Mouse (Mus musculus) cerebellum, postnatal 4 days (tissue): Measurements from ENCODE around the gene Gm11027.
A peak's percentile ranks its signal among the peaks of the same experiment; 100 is the strongest.
"Not testable (repeated sequence)": the region's sequence is repeated elsewhere in the genome, so short reads cannot be mapped to it uniquely, and the experiment has no call there.

Experiments
- DNase-seq, 2 experiments: peaks; one replicate each; pipeline ENCODE4 v3.0.0; 2022; ENCODE audit warnings: low spot score in 2 of 2, mixed read lengths in 1 of 2

Gene Gm11027

GRCm38 (mm10) chr12:116275086-116275485 lies at the start of gene Gm11027:
TSS of gene Gm11027 (plus strand) at chr12:116275386.
- DNase-seq, result not testable (repeated sequence)

DNA sequence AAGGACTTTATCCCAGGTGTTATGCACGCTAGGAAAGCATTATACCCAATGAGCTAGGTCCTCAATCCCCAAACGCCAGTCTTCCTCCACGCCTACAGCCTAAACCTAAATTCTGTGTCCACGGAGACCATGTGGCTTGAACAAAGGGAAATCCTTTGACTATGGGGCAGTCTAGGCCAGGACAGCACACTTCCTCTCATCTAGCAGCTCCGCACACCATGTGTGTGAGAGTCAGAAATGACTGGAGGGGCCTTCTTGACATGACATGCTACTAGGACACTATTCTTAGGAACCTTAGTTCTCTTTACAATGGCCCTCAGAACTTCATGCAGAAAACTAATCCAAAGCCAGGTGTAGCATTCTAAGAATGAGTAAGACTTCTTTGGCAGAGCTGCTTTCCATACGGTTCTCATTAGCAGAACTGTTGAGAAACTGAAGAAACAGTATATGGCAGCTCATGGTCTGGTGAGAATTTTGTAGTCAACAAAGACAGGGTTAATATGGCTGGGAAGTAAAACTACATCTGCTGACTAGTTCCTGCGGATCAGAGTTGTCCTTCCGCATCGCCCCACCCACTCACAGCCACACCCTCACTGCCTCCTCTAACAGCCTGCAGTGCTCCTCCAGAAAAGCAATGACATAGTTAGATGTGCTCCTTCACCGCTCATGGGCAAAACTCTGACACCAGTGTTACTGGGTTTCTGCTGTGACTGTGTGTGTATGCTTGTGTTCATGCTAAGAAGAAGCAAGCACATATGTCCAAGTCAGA lies 48.7 kb upstream of the Gm11027 start:
- no peak for DNase-seq

DNA sequence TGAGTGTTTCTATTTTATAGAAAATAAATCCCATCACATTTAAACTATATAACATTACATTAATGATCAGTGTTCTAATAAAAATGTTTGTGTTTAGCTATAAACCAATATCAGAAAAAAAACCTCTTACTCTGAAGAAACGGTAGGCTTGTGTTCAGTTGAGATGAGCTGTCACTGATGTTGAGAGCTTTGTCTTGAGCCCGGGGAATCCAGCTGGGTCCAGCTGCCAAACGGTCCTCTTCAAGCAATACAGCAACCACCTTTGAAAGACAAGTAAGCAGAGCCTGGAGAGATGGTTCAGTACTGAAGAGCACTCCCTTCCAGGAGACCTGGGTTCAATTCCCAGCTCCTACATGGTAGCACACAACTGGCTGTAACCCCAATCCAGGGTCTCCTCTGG lies 45.7 kb upstream of the Gm11027 start:
- no peak for DNase-seq

DNA sequence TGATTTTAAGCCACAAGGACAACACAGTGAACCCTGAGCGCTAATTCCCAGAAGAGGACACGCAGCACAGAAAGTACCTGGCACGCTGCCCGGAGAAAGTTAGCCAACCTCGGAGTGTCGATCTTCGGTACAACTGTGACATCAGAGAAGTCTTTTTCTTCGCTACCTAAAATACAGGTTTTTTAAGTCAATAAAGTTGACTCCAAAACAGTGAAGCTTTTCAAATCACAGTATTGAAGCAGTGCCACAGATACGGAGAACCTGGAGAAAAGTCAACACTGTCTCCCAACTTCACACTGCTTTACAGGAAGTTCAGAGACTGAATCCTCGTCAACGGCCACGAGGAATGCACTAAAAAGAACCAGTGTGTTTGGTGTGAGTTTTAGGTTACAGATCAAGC lies 43.6 kb upstream of the Gm11027 start:
- peak in 1 of 2 experiments; percentile 4 for DNase-seq

DNA sequence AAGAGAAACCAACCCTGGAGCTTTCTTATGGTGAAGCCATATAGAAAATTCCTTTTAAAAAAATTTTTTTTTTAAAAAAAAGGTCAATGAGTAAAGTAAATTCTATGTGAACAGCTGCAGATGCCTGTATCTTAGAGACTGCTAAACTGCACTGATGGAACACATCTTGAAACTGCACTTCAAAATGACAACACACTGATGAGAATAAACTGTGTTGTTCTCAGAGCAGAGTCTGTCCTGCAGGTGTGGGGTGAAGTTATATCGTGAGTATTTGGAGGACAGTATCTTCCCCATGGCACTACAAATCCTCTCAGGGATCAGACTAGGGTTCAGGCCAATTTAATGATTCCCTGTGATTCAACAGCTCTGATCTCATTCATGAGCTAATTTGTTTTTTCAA lies 43.1 kb upstream of the Gm11027 start:
- DNase-seq, result no peak

DNA sequence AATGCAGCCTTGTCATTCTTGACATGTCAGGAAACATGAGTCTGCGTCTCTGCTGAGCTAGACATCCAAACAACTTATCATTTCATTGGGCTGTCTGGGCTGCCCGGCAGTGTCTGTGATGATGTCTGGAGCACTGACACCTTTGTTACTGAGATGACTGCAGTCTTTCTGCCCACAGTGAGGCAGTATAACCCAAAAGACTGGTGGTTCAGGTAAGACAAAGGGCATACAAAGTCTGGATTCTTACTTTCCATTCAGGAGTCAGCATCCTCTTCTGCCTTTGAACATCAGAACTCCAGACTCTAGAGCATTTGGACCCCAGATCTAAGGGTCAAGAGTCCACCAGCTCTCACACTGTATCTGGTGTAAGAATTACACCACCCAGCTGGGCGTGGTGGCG lies 39.8 kb upstream of the Gm11027 start:
- no peak for DNase-seq

- DNase-seq, result no peak
Measured at GRCm38 (mm10) chr12:116236658-116237057, 38.5 kb upstream of the Gm11027 start.

DNA sequence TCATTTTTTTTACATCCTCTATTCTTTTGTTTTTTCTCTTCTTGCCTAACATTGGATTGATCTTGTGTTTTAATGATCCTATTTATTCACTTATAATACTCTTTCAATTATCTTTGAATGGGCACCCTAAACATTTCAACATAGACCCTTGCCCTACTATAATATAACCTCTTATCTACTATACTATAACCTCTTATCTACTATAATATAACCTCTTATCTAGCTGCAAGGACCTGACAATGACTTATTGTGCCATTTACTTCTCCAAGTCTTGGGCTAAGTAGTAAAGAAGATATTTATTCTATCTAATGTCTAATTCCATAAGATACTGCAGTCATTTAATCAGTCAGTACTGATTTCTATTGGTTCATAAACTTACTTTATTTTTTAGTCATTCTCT lies 36.8 kb upstream of the Gm11027 start:
- no peak for DNase-seq

- DNase-seq, result no peak
Measured at GRCm38 (mm10) chr12:116238803-116239202, 36.4 kb upstream of the Gm11027 start.

- DNase-seq, result no peak
Measured at GRCm38 (mm10) chr12:116244601-116245000, 30.6 kb upstream of the Gm11027 start.

DNA sequence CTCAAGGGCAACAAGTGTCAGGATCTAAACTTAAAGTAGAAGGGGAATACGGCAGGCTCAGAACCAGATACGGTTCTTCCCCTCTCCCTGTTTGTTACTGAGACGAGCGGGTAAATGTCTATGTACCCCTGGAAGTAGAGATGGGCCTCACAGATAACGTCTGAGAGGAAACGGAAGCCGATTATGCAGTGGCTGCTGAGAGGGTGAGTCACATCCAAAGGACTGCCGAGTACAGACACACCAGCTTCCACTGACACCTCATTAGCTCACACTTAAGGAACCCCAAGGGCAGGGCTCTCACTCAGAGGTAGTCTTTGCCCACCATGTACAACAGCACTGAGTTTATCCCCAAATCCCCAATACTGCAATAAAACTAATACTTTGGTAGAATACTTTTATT lies 20.5 kb upstream of the Gm11027 start:
- DNase-seq, result no peak

DNA sequence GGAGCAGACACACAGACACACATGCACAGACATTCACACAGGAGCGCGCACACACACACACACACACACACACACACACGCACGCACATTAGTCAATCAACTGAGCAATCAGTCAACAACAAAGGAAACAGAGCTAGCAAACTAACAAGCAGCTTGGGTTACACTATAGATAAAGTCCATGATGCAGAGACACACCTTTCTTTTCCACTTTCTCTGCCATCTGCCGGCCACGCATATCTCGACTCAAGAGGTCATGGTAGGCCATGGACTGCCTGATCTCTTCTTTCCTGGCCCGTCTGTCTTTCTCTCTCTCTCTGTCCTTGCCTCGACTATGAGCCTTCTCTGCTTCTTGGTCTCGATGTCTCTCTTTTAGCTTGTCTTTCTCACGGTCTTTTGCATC lies 19.6 kb upstream of the Gm11027 start:
- no peak for DNase-seq

DNA sequence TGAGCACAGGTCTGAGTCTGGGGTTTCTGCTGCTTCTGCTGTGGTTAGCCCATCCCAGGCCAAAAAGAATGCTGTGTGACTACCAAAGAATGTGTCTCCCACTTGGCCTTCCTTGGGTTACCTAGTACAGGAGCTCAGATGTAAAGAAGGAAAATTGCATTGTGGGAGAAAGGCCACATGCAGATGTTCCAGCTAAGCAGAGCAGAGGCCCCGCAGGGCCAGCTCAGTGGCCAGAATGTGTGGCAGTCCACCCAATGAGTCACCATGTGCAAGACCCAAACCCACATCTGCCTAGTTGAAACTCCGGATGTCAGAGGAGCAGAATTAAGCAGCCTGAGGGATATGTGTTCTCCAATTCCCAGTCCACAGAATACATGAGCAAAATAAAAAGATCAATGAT lies 16.9 kb upstream of the Gm11027 start:
- no peak for DNase-seq

DNA sequence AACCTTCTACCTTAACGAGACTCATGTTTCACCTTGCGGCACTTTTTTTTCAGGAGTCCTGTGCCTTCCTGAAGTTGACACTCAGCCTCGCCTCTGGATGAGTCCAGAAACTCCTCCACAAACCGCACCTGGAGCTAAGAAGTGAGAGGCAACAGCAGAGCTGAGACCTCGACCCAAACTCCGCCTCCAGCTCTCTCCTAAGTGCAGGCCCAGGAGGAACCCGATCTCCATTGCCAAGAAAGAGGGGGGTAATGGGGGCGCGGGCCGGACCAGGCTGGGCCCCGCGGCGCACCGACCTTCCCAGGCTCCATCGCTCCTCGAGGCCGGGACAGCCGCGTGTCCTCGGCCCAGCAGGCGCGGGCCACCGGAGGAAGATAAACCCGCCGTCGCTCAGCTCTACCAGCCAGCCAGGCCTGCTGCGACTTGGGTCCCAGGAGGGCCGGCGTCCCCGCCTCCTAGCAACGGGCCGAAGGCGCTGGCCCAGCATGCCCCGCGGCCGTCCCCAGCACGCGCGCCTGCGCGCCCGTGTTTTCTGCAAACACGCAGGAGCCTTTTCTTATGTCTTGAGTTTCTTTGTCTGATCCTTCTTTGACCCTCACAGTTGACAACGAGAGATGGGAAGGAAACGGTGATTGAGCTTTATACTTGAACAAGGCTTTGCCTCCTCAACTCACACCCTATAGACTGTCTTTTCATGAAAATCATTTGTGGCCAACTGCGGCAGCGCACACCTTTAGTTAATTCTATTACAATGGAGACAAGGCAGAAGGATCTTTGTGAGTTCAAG lies 12.4 kb upstream of the Gm11027 start, which contains the start of gene Wdr60:
TSS of gene Wdr60 (minus strand) at position 468 of the 787 bp plus-strand sequence.
- peak; percentile 71 to 87 for DNase-seq

- DNase-seq, result no peak
Measured at GRCm38 (mm10) chr12:116264756-116265155, 10.4 kb upstream of the Gm11027 start.

DNA sequence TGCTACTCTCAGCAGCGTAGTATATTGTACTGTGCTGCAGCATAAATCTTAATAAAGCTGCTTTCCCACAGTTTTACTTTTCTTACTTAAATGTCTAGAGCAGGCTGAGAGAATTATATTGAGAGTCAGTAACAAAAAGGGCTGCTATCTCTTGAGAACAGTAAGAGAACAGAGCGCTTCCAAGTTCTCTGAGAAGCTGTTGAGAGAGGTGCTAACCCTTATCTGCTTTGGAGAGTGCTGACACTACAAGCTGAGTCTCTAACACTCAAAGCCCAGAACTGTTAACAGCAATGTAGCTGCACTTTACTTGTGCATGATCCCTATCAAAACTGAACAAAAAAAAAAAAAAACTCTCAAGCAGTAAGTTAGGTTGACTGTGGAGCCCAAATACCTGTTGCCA lies 9.9 kb upstream of the Gm11027 start:
- DNase-seq, result no peak

DNA sequence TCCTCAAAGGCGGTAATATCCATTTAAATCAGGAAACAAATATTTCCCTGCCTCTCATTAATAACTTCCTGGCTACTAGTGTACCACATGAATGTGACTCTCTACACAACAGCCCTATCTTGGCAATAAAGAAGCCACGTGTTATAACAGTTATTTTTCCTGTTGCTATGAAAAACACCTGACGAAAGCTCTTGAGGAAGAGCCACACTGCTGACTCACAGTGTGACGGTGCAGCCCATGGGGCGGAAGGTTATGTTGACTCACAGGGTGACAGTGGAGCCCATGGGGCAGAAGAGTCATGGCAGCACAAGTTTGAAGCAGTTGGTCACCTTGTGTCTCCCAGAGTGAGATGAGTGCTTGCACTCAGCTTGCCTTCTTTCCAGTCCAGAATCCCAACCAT lies 5.7 kb upstream of the Gm11027 start:
- no peak for DNase-seq

DNA sequence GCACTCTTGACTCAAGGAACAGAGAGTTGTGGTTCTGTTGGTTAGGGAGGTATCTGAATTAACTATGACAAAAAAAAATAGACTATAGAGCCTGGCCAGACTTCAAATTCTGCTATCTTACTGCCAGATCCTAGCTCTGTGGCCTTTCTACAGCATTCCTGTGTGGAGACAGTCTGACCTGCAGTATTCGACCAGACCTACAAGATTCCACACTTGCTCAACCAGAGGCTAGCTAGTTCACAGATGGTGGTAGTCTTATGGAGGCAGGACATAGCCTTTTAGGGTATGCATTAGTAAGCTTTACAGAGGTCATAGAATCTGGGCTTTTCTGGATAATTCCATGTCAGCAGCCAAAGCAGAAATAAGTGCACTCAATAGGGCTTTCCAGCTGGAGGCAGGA lies 4.6 kb upstream of the Gm11027 start:
- DNase-seq, result no peak

DNA sequence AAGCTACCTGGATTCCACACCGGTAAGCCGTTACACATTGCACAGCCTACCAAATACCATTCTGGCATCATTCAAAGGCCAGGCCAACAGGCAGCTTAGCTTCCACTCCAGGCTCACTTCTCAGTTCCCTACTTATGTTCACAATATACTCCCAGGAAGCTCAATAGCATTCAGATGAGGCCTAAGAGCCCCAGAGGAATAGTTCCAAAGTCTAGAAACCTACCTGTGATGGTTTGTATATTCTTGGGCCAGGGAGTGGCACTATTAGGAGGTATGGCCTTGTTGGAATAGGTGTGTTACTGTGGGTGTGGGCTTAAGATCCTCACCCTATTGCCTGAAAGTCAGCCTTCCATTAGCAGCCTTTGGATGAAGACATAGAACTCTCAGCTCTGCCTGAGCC lies 4.1 kb upstream of the Gm11027 start:
- no peak for DNase-seq

GRCm38 (mm10) chr12:116273733-116274132 lies 1.5 kb upstream of the Gm11027 start:
- no peak for DNase-seq

GRCm38 (mm10) chr12:116275631-116276030 lies 445 bp downstream of the Gm11027 start:
- no peak for DNase-seq

DNA sequence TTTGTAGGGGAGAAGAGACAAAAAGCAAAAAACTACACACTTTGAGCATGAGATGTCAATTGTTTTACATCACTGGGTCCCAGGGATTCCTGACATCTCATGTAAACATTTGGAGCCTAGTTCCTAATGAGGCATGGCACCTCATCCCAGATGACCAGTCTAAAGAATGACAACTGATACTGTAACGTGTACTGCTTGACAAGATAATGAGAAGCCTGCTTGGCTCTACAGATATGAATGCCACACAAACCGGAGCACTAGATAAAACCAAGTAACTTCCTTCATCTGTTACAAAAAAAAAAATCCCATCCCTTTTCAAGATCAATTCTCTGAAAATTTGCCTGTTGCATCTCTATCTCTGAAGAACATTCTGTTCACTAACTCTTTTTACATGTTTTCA lies 1.8 kb downstream of the Gm11027 start:
- no peak for DNase-seq

DNA sequence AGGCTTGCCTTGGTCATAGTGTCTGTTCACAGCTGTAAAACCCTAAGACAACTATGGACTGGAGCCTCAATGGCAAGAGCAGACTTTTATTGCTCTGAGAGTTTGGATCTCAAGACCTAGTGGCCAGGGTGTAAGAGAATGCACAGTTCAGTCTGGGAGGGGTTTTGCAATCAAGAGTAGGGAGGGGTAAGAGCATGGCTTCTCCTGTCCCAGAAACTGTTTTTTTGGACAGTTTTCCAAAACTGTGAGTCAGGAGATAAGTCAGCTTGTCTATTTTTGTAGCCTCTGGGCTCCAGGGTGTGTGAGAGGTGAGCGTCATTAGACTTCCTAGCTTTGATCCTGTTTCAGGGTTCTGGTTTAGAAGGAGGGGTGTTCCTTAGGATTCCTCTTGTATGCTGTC lies 3.4 kb downstream of the Gm11027 start:
- DNase-seq, result no peak
